Mouse (Mus musculus) testis, postnatal 14 days (tissue): ENCODE measurements at regions not wholly inside any gene's neighbourhood (a gene's known extent, or its start where the extent isn't known, plus 50 kb on each side); places are given as distances from the start of the nearest gene placed in this dataset.

Experiments
- DNase-seq: peaks from one replicate; pipeline ENCODE4 v3.0.0; 2021; ENCODE audit warnings: low spot score

- no peak for DNase-seq
Measured at GRCm38 (mm10) chr9:67698796-67699195, 60.4 kb upstream of the C2cd4b start.

- no peak for DNase-seq
Measured at GRCm38 (mm10) chr9:67699846-67700579, 59.2 kb upstream of the C2cd4b start.

- no peak for DNase-seq
Measured at GRCm38 (mm10) chr9:67708246-67708960, 50.8 kb upstream of the C2cd4b start.
